Mouse (Mus musculus): ENCODE data around the gene Mterf2.

- TF ChIP-seq CTCF (IDR thresholded peaks at IDR 0.05; ENCODE audit: insufficient read depth, low read length) (no peak), POLR2A (IDR thresholded peaks at IDR 0.05; ENCODE audit: borderline replicate concordance, extremely low read depth, low read depth, low read length) (no peak)
Observed at GRCm38 (mm10) chr10:85125184-85125583, 2.6 kb downstream of the Mterf2 start.
